Mouse (Mus musculus) midbrain, embryonic 14.5 days (tissue): Measurements from ENCODE around the gene Rps6kl1. TPM values are rescaled to one million over a fixed set of nuclear protein-coding genes. Genes with fewer than 3 reads are reported as not detected.

Source experiments
- polyA plus RNA-seq: library from polyadenylated mRNA; unstranded; fragments of >200 nt; fragmentation: Nextera tagmentation; extraction: Ambion mirVana; gene quantifications from 2 replicates; pipeline ENCODE4 v1.2.1, GENCODE M21; 2014

Gene Rps6kl1
- polyA plus RNA-seq, 1 experiment from 2014 or later: 22.2 TPM

Other genes with a start within 250 kb of the Rps6kl1 start
- gene Fcf1, start 180.4 kb downstream of the Rps6kl1 start, polyA plus RNA-seq: 95.9 and 105 TPM in 2 replicates
- gene Arel1, start 180.4 kb downstream of the Rps6kl1 start, polyA plus RNA-seq: 33.2 and 40.5 TPM in 2 replicates
- gene Ylpm1, start 154.9 kb downstream of the Rps6kl1 start, polyA plus RNA-seq: 47.4 and 50.2 TPM in 2 replicates
- 1.7 and 2.1 TPM in 2 replicates for gene Prox2, start 40.5 kb downstream of the Rps6kl1 start, polyA plus RNA-seq
- 67.9 and 98.0 TPM in 2 replicates for gene Dlst, start 40.4 kb downstream of the Rps6kl1 start, polyA plus RNA-seq
- gene Pgf, start 26.5 kb upstream of the Rps6kl1 start, polyA plus RNA-seq: 6.0 and 7.1 TPM in 2 replicates
- 77.1 and 78.7 TPM in 2 replicates for gene Eif2b2, start 68.2 kb upstream of the Rps6kl1 start, polyA plus RNA-seq
- 9.4 and 10.2 TPM in 2 replicates for gene Mlh3, start 119.3 kb upstream of the Rps6kl1 start, polyA plus RNA-seq
- gene Acyp1, start 137.2 kb upstream of the Rps6kl1 start, polyA plus RNA-seq: 56.5 and 63.7 TPM in 2 replicates
- 1.1 and 1.6 TPM in 2 replicates for gene Zc2hc1c, start 137.3 kb upstream of the Rps6kl1 start, polyA plus RNA-seq
- 8.0 and 10.3 TPM in 2 replicates for gene Nek9, start 188.1 kb upstream of the Rps6kl1 start, polyA plus RNA-seq
- gene Tmed10, start 223.6 kb upstream of the Rps6kl1 start, polyA plus RNA-seq: 192 and 228 TPM in 2 replicates